Comparison of ENCODE assay signal across 9 mouse cellular contexts in genomic region chr5:72984091-72984490, GRCm38 (mm10). TPM values are rescaled to one million over a fixed set of nuclear protein-coding genes. Genes with fewer than 3 reads are reported as not detected.
DNase-seq lines count a peak whose midpoint lies in the region; ATAC-seq and TF ChIP-seq lines count a peak whose summit lies in the region.
"Had no signal": no experiment of that assay in that cellular context is flagged by ENCODE, and none has a peak within 500 bp of the region (broad histone marks: within the 10 kb centered on the region; RNA-seq: fewer than 3 reads in every experiment).

No protein-coding gene starts in this region.

- TF ChIP-seq CTCF in intestine, postnatal 0 days (IDR thresholded peaks at IDR 0.05; ENCODE audit: low read depth): peak; percentile 88
- TF ChIP-seq CTCF in lung, postnatal 0 days (IDR thresholded peaks at IDR 0.05): peak; percentile 85

- H3K4me1 ChIP-seq in intestine, postnatal 0 days (replicated peaks; ENCODE audit: control insufficient read depth, insufficient read depth, low read length): no peaks in the 10 kb centered on the region
- 0 out of 2 replicates have a peak, but pooled peaks cover 2% of the 10 kb centered on the region for H3K4me1 ChIP-seq in intestine, embryonic 16.5 days (ENCODE audit: control insufficient read depth, insufficient read depth, low read length)
- no peaks in the 10 kb centered on the region for H3K4me1 ChIP-seq in lung, postnatal 0 days (ENCODE audit: insufficient read depth, low read depth, low read length)
- no peaks in the 10 kb centered on the region for H3K4me1 ChIP-seq in forebrain, embryonic 12.5 days

- H3K4me3 ChIP-seq in intestine, postnatal 0 days (ENCODE audit: low read depth, low read length): no peak overlapping the region
- H3K4me3 ChIP-seq in intestine, embryonic 16.5 days (ENCODE audit: low read length): no peak overlapping the region
- H3K4me3 ChIP-seq in lung, postnatal 0 days (ENCODE audit: low read depth, low read length): no peak overlapping the region
- H3K4me3 ChIP-seq in forebrain, embryonic 12.5 days (replicated peaks): no peak overlapping the region

- H3K9me3 ChIP-seq in intestine, postnatal 0 days (ENCODE audit: control insufficient read depth): no peaks in the 10 kb centered on the region
- H3K9me3 ChIP-seq in intestine, embryonic 16.5 days (ENCODE audit: control insufficient read depth, low read length): no peaks in the 10 kb centered on the region
- no peaks in the 10 kb centered on the region for H3K9me3 ChIP-seq in lung, postnatal 0 days (ENCODE audit: low read length)
- H3K9me3 ChIP-seq in forebrain, embryonic 12.5 days: no peaks in the 10 kb centered on the region

- no peak overlapping the region for H3K9ac ChIP-seq in intestine, postnatal 0 days (ENCODE audit: low read depth, low read length)
- no peak overlapping the region for H3K9ac ChIP-seq in intestine, embryonic 16.5 days (ENCODE audit: low read depth, low read length)
- no peak overlapping the region for H3K9ac ChIP-seq in lung, postnatal 0 days (replicated peaks; ENCODE audit: low read depth)
- H3K9ac ChIP-seq in forebrain, embryonic 12.5 days: no peak overlapping the region

- no peaks in the 10 kb centered on the region for H3K27me3 ChIP-seq in intestine, postnatal 0 days (replicated peaks; ENCODE audit: control insufficient read depth, insufficient read depth, low read length)
- no peaks in the 10 kb centered on the region for H3K27me3 ChIP-seq in intestine, embryonic 16.5 days (replicated peaks; ENCODE audit: control insufficient read depth, insufficient read depth, low read length)
- no peaks in the 10 kb centered on the region for H3K27me3 ChIP-seq in lung, postnatal 0 days (replicated peaks; ENCODE audit: insufficient read depth, low read length)
- H3K27me3 ChIP-seq in forebrain, embryonic 12.5 days: no peaks in the 10 kb centered on the region

- no peak overlapping the region for H3K4me2 ChIP-seq in intestine, postnatal 0 days (replicated peaks; ENCODE audit: low read depth)
- no peak overlapping the region for H3K4me2 ChIP-seq in intestine, embryonic 16.5 days (ENCODE audit: low read depth, low read length)
- H3K4me2 ChIP-seq in lung, postnatal 0 days (replicated peaks; ENCODE audit: low read depth, low read length): no peak overlapping the region
- no peak overlapping the region for H3K4me2 ChIP-seq in forebrain, embryonic 12.5 days

- ATAC-seq in intestine, postnatal 0 days: no peak
- no peak for ATAC-seq in intestine, embryonic 16.5 days
- ATAC-seq in lung, postnatal 0 days: no peak
- no peak for ATAC-seq in forebrain, embryonic 12.5 days (ENCODE audit: low FRiP score)

- no peak overlapping the region for H3K27ac ChIP-seq in intestine, postnatal 0 days (ENCODE audit: low read depth, low read length)
- no peak overlapping the region for H3K27ac ChIP-seq in intestine, embryonic 16.5 days (ENCODE audit: low read length)
- H3K27ac ChIP-seq in lung, postnatal 0 days (ENCODE audit: low read length): no peak overlapping the region
- H3K27ac ChIP-seq in forebrain, embryonic 12.5 days: no peak overlapping the region
- H3K27ac ChIP-seq: macrophage had no signal

- peak; percentile 13 for DNase-seq in thymus, postnatal 14 days
- DNase-seq in thymus, adult 18-20 months: no peak
- peak; percentile 34 for DNase-seq in c-Kit-positive CD71-positive TER-119-positive erythroid progenitor cells, embryonic 14.5 days (ENCODE audit: low spot score)
- DNase-seq in lung, postnatal 0 days (ENCODE audit: low spot score): peak; percentile 75
- no peak for DNase-seq in right cerebral cortex, postnatal 14 days

- 5% methylated on average over 2 of the region's 2 CpGs for WGBS in intestine, postnatal 0 days
- WGBS in intestine, embryonic 16.5 days: 10% methylated on average over 2 of the region's 2 CpGs
- 8% methylated on average over 2 of the region's 2 CpGs for WGBS in lung, postnatal 0 days
- 10% methylated on average over 2 of the region's 2 CpGs for WGBS in forebrain, embryonic 12.5 days

- TF ChIP-seq EP300 in lung, postnatal 0 days (IDR thresholded peaks at IDR 0.05): no peak

- peaks cover 12% of the 10 kb centered on the region for H3K36me3 ChIP-seq in intestine, postnatal 0 days (ENCODE audit: control insufficient read depth, insufficient read depth)
- no peaks in the 10 kb centered on the region for H3K36me3 ChIP-seq in intestine, embryonic 16.5 days (ENCODE audit: control insufficient read depth, insufficient read depth, low read length)
- H3K36me3 ChIP-seq in lung, postnatal 0 days (ENCODE audit: insufficient read depth, low read length): 0 out of 2 replicates have a peak, but pooled peaks cover 5% of the 10 kb centered on the region
- peaks cover 16% of the 10 kb centered on the region for H3K36me3 ChIP-seq in forebrain, embryonic 12.5 days (replicated peaks)

RNA-seq across cellular contexts. Expression of gene Gm10135, which starts 9.6 kb away (rescaled TPM):
- not detected in 2 replicates for polyA plus RNA-seq in intestine, postnatal 0 days (2015; fragmentation: Nextera tagmentation; extraction: Ambion mirVana)
- polyA plus RNA-seq in intestine, embryonic 16.5 days (2015; fragmentation: Nextera tagmentation; extraction: Ambion mirVana): not detected in 2 replicates
- not detected in 2 replicates for polyA plus RNA-seq in lung, postnatal 0 days (2015; fragmentation: Nextera tagmentation; extraction: Ambion mirVana)
- not detected in 2 replicates for polyA plus RNA-seq in forebrain, embryonic 12.5 days (2016; fragmentation: Nextera tagmentation; extraction: Ambion mirVana)
- polyA plus RNA-seq: macrophage had no signal

RNA-seq across cellular contexts. Expression of gene Slc10a4, which starts 22.6 kb away (rescaled TPM):
- 5.1 and 6.3 TPM in 2 replicates for polyA plus RNA-seq in intestine, postnatal 0 days (2015; fragmentation: Nextera tagmentation; extraction: Ambion mirVana)
- polyA plus RNA-seq in intestine, embryonic 16.5 days (2015; fragmentation: Nextera tagmentation; extraction: Ambion mirVana): 8.2 and 12.0 TPM in 2 replicates
- polyA plus RNA-seq in lung, postnatal 0 days (2015; fragmentation: Nextera tagmentation; extraction: Ambion mirVana): 0.27 and 0.44 TPM in 2 replicates
- polyA plus RNA-seq in forebrain, embryonic 12.5 days (2016; fragmentation: Nextera tagmentation; extraction: Ambion mirVana): 12.7 and 25.0 TPM in 2 replicates
- polyA plus RNA-seq: macrophage had no signal

Comparison
In these comparisons a context has a peak if more than half of its experiments do, and no peak if none do; other contexts are left out.
1. DNase-seq: peak in thymus, postnatal 14 days (single experiment), c-Kit-positive CD71-positive TER-119-positive erythroid progenitor cells, embryonic 14.5 days (single experiment) and lung, postnatal 0 days (single experiment); none in thymus, adult 18-20 months (0 of 2) and right cerebral cortex, postnatal 14 days (single experiment).